8 mouse cellular contexts compared by ENCODE assay signal in genomic region chr15:27787151-27787550, GRCm38 (mm10).
DNase-seq lines count a peak whose midpoint lies in the region; ATAC-seq and TF ChIP-seq lines count a peak whose summit lies in the region.

No protein-coding gene starts in this region.

- H3K4me1 ChIP-seq in kidney, adult 2 months (ENCODE audit: control insufficient read depth, insufficient read depth, low read length) = peaks cover 22% of the 10 kb centered on the region
- H3K4me1 ChIP-seq in hindbrain, embryonic 12.5 days = peaks cover 85% of the 10 kb centered on the region
- H3K4me1 ChIP-seq in midbrain, embryonic 14.5 days (ENCODE audit: control insufficient read depth, insufficient read depth, low read length) = peaks cover 74% of the 10 kb centered on the region

- H3K9me3 ChIP-seq in hindbrain, embryonic 12.5 days (replicated peaks) = no peaks in the 10 kb centered on the region
- H3K9me3 ChIP-seq in midbrain, embryonic 14.5 days (ENCODE audit: control insufficient read depth, low read length) = no peaks in the 10 kb centered on the region

- H3K27me3 ChIP-seq in kidney, adult 2 months (replicated peaks; ENCODE audit: control insufficient read depth, insufficient read depth, low read length) = no peaks in the 10 kb centered on the region
- H3K27me3 ChIP-seq in hindbrain, embryonic 12.5 days = no peaks in the 10 kb centered on the region
- no peaks in the 10 kb centered on the region for H3K27me3 ChIP-seq in midbrain, embryonic 14.5 days (ENCODE audit: control insufficient read depth, insufficient read depth, low read length)

- H3K36me3 ChIP-seq in kidney, adult 2 months (ENCODE audit: control insufficient read depth, insufficient read depth, low read length) = no peaks in the 10 kb centered on the region
- H3K36me3 ChIP-seq in hindbrain, embryonic 12.5 days = no peaks in the 10 kb centered on the region
- H3K36me3 ChIP-seq in midbrain, embryonic 14.5 days (ENCODE audit: control insufficient read depth, insufficient read depth, low read length) = 0 out of 2 replicates have a peak, but pooled peaks cover under 1% of the 10 kb centered on the region

- no peak for ATAC-seq in hindbrain, embryonic 12.5 days (ENCODE audit: low FRiP score)
- ATAC-seq in midbrain, embryonic 14.5 days (ENCODE audit: low FRiP score, low TSS enrichment) = no peak

- TF ChIP-seq POLR2A in kidney, adult 2 months (IDR thresholded peaks at IDR 0.05; ENCODE audit: low read depth, low read length) = no peak

- no peak for TF ChIP-seq CTCF in kidney, adult 2 months (conservative IDR thresholded peaks at IDR 0.05; ENCODE audit: insufficient read depth, insufficient read length, low read depth, low read length)

- DNase-seq in kidney, adult 2 months = no peak
- no peak for DNase-seq in kidney, adult 18-20 months
- peak; percentile 57 to 64 for DNase-seq in cerebellum, postnatal 25 days
- DNase-seq in midbrain, embryonic 14.5 days = no peak
- no peak for DNase-seq in urinary bladder, postnatal 14 days (ENCODE audit: low spot score)
- DNase-seq in urinary bladder, postnatal 36 days (ENCODE audit: low spot score in 2 of 2) = no peak
- DNase-seq in kidney, postnatal 36 days = no peak

- peak overlapping the region; percentile 41 for H3K4me2 ChIP-seq in hindbrain, embryonic 12.5 days (replicated peaks)
- peak overlapping the region; percentile 39 for H3K4me2 ChIP-seq in midbrain, embryonic 14.5 days (ENCODE audit: low read length)

- WGBS in kidney, adult 2 months = 67% methylated on average over 4 of the region's 4 CpGs
- WGBS in hindbrain, embryonic 12.5 days = 77% methylated on average over 4 of the region's 4 CpGs
- WGBS in midbrain, embryonic 14.5 days = 83% methylated on average over 4 of the region's 4 CpGs

- peak overlapping the region; percentile 56; the same call in 1 of the 2 replicates for H3K9ac ChIP-seq in hindbrain, embryonic 12.5 days
- H3K9ac ChIP-seq in midbrain, embryonic 14.5 days (replicated peaks; ENCODE audit: low read length) = no peak overlapping the region

- H3K4me3 ChIP-seq in kidney, adult 2 months (ENCODE audit: insufficient read depth, low read depth, low read length) = no peak overlapping the region
- peak overlapping the region; percentile 32 for H3K4me3 ChIP-seq in hindbrain, embryonic 12.5 days
- no peak overlapping the region for H3K4me3 ChIP-seq in midbrain, embryonic 14.5 days (replicated peaks; ENCODE audit: low read depth, low read length)

- 0 out of 2 replicates have a peak overlapping the region, but pooled peaks have one; percentile 1 for H3K27ac ChIP-seq in kidney, adult 2 months (ENCODE audit: insufficient read depth, low read depth, low read length)
- H3K27ac ChIP-seq in hindbrain, embryonic 12.5 days = peak overlapping the region; percentile 93
- H3K27ac ChIP-seq in midbrain, embryonic 14.5 days (replicated peaks; ENCODE audit: low read depth, low read length) = peak overlapping the region; percentile 79

Comparison
In these comparisons a context has a peak if more than half of its experiments do, and no peak if none do; other contexts are left out.
1. DNase-seq: peak in cerebellum, postnatal 25 days (2 of 2); none in kidney, adult 2 months (single experiment), kidney, adult 18-20 months (single experiment), midbrain, embryonic 14.5 days (single experiment), urinary bladder, postnatal 14 days (single experiment), urinary bladder, postnatal 36 days (0 of 2) and kidney, postnatal 36 days (0 of 2).
2. H3K27ac ChIP-seq: peak in every context shown above with its lines; median percentile 93 in hindbrain, embryonic 12.5 days; 79 in midbrain, embryonic 14.5 days; 1 in kidney, adult 2 months.